ENCODE assay signal across 15 mouse cellular contexts in genomic region chr19:5492641-5493040, GRCm38 (mm10). TPM values are rescaled to one million over a fixed set of nuclear protein-coding genes. Genes with fewer than 3 reads are reported as not detected.
DNase-seq lines count a peak whose midpoint lies in the region; ATAC-seq lines count a peak whose summit lies in the region.
"Had no signal": no experiment of that assay in that cellular context is flagged by ENCODE, and none has a peak within 500 bp of the region (broad histone marks: within the 10 kb centered on the region; RNA-seq: fewer than 3 reads in every experiment).

No protein-coding gene starts in this region.

- H3K4me1 ChIP-seq in heart, embryonic 15.5 days (replicated peaks): peaks cover 29% of the 10 kb centered on the region
- H3K4me1 ChIP-seq in midbrain, embryonic 13.5 days (replicated peaks): peaks cover 41% of the 10 kb centered on the region
- peaks cover 25% of the 10 kb centered on the region for H3K4me1 ChIP-seq in midbrain, embryonic 11.5 days (ENCODE audit: control insufficient read depth, insufficient read depth, low read length)
- H3K4me1 ChIP-seq in hindbrain, embryonic 14.5 days (replicated peaks; ENCODE audit: control insufficient read depth, insufficient read depth, low read length): peaks cover 21% of the 10 kb centered on the region

- H3K27me3 ChIP-seq in heart, embryonic 15.5 days: no peaks in the 10 kb centered on the region
- H3K27me3 ChIP-seq in midbrain, embryonic 13.5 days: no peaks in the 10 kb centered on the region
- no peaks in the 10 kb centered on the region for H3K27me3 ChIP-seq in midbrain, embryonic 11.5 days (ENCODE audit: control insufficient read depth, insufficient read depth, low read length)
- H3K27me3 ChIP-seq in hindbrain, embryonic 14.5 days (ENCODE audit: control insufficient read depth, insufficient read depth, low read length): no peaks in the 10 kb centered on the region
- H3K27me3 ChIP-seq: forebrain, embryonic 12.5 days had no signal

- no peak overlapping the region for H3K4me2 ChIP-seq in heart, embryonic 15.5 days
- H3K4me2 ChIP-seq in midbrain, embryonic 13.5 days (replicated peaks): peak overlapping the region; percentile 92
- no peak overlapping the region for H3K4me2 ChIP-seq in midbrain, embryonic 11.5 days
- H3K4me2 ChIP-seq in hindbrain, embryonic 14.5 days (replicated peaks): peak overlapping the region; percentile 86; the same call in 1 of the 2 replicates

- H3K4me3 ChIP-seq in heart, embryonic 15.5 days: 0 out of 2 replicates have a peak overlapping the region, but pooled peaks have one; percentile 96
- no peak overlapping the region; the same call in 1 of the 2 replicates for H3K4me3 ChIP-seq in midbrain, embryonic 13.5 days (replicated peaks)
- no peak overlapping the region for H3K4me3 ChIP-seq in midbrain, embryonic 11.5 days (ENCODE audit: low read depth, low read length)
- no peak overlapping the region for H3K4me3 ChIP-seq in hindbrain, embryonic 14.5 days (replicated peaks; ENCODE audit: low read length)
- peak overlapping the region; percentile 63; the same call in 1 of the 2 replicates for H3K4me3 ChIP-seq in macrophage (ENCODE audit: inconsistent target)

- peaks cover 50% of the 10 kb centered on the region for H3K36me3 ChIP-seq in heart, embryonic 15.5 days
- H3K36me3 ChIP-seq in midbrain, embryonic 13.5 days: peaks cover 57% of the 10 kb centered on the region
- H3K36me3 ChIP-seq in midbrain, embryonic 11.5 days (ENCODE audit: control insufficient read depth, insufficient read depth, low read length): peaks cover 14% of the 10 kb centered on the region
- H3K36me3 ChIP-seq in hindbrain, embryonic 14.5 days (replicated peaks; ENCODE audit: control insufficient read depth, insufficient read depth): peaks cover 60% of the 10 kb centered on the region
- peaks cover 42% of the 10 kb centered on the region for H3K36me3 ChIP-seq in macrophage (ENCODE audit: inconsistent target)

- H3K79me2 ChIP-seq in macrophage (ENCODE audit: inconsistent target): peaks cover 46% of the 10 kb centered on the region

- no peak overlapping the region for H3K27ac ChIP-seq in heart, embryonic 15.5 days
- no peak overlapping the region for H3K27ac ChIP-seq in midbrain, embryonic 13.5 days
- no peak overlapping the region for H3K27ac ChIP-seq in midbrain, embryonic 11.5 days (ENCODE audit: low read depth, low read length)
- H3K27ac ChIP-seq in hindbrain, embryonic 14.5 days: no peak overlapping the region
- H3K27ac ChIP-seq in macrophage: no peak overlapping the region
- H3K27ac ChIP-seq: forebrain, embryonic 12.5 days had no signal

- H3K9ac ChIP-seq in heart, embryonic 15.5 days: 0 out of 2 replicates have a peak overlapping the region, but pooled peaks have one; percentile 9
- no peak overlapping the region for H3K9ac ChIP-seq in midbrain, embryonic 13.5 days (replicated peaks)
- H3K9ac ChIP-seq in midbrain, embryonic 11.5 days (ENCODE audit: low read length): no peak overlapping the region
- no peak overlapping the region for H3K9ac ChIP-seq in hindbrain, embryonic 14.5 days

- ATAC-seq in heart, embryonic 15.5 days (replicated peaks; ENCODE audit: insufficient number of reproducible peaks, insufficient read depth, low FRiP score, low read depth): no peak
- no peak for ATAC-seq in midbrain, embryonic 13.5 days
- ATAC-seq in midbrain, embryonic 11.5 days (ENCODE audit: low FRiP score): no peak
- ATAC-seq in hindbrain, embryonic 14.5 days (ENCODE audit: low FRiP score): no peak

- 76% methylated on average over 4 of the region's 4 CpGs for WGBS in heart, embryonic 15.5 days
- 89% methylated on average over 4 of the region's 4 CpGs for WGBS in midbrain, embryonic 13.5 days
- 92% methylated on average over 4 of the region's 4 CpGs for WGBS in midbrain, embryonic 11.5 days
- WGBS in hindbrain, embryonic 14.5 days: 92% methylated on average over 4 of the region's 4 CpGs
- WGBS in macrophage (ENCODE audit: missing documents): 80% methylated on average over 4 of the region's 4 CpGs

- DNase-seq in heart, adult 9 months (ENCODE audit: low spot score in 2 of 2): no peak
- DNase-seq in midbrain, embryonic 11.5 days (ENCODE audit: low spot score, missing footprints): no peak
- DNase-seq in hindbrain, embryonic 14.5 days (ENCODE audit: low spot score): no peak
- no peak for DNase-seq in right cerebral cortex, adult 2 months (ENCODE audit: low spot score in 2 of 2)
- no peak for DNase-seq in spleen, adult 18-20 months
- DNase-seq: adrenal gland, adult 8-10 months; cerebellum, postnatal 36 days; layer of hippocampus, postnatal 36 days; lung, embryonic 14.5 days had no signal

- H3K9me3 ChIP-seq in heart, embryonic 15.5 days (replicated peaks): no peaks in the 10 kb centered on the region
- H3K9me3 ChIP-seq in midbrain, embryonic 13.5 days: no peaks in the 10 kb centered on the region
- no peaks in the 10 kb centered on the region for H3K9me3 ChIP-seq in midbrain, embryonic 11.5 days (ENCODE audit: control insufficient read depth, low read length)
- H3K9me3 ChIP-seq in hindbrain, embryonic 14.5 days (ENCODE audit: control insufficient read depth, low read length): no peaks in the 10 kb centered on the region
- H3K9me3 ChIP-seq: forebrain, embryonic 12.5 days had no signal

RNA-seq across cellular contexts. Expression of gene Cfl1, which starts 2.4 kb away (rescaled TPM):
- 1,578 and 1,766 TPM in 2 replicates for polyA plus RNA-seq in heart, embryonic 15.5 days (2015; fragmentation: Nextera tagmentation; extraction: Ambion mirVana)
- 3,599 and 3,660 TPM in 2 replicates for polyA plus RNA-seq in midbrain, embryonic 13.5 days (2015; fragmentation: Nextera tagmentation; extraction: Ambion mirVana)
- polyA plus RNA-seq in midbrain, embryonic 11.5 days (2014; fragmentation: Nextera tagmentation; extraction: Ambion mirVana): 3,750 and 3,786 TPM in 2 replicates
- polyA plus RNA-seq in hindbrain, embryonic 14.5 days (2014; fragmentation: Nextera tagmentation; extraction: Ambion mirVana): 3,620 and 3,763 TPM in 2 replicates
- 100 to 1,000 TPM in 21 of 26 experiments, 10 to 100 TPM in 5; 55.6 to 218 (median 136) TPM for total RNA-seq in macrophage (2018; cell fraction: chromatin; rRNA removed)
- total RNA-seq in macrophage (2018; cell fraction: cytosol; rRNA removed): 1,000 to 10,000 TPM in 25 of 26 experiments, 100 to 1,000 TPM in 1; 995 to 1,511 (median 1,244) TPM
- total RNA-seq in macrophage (2018; cell fraction: nucleus; rRNA removed): 100 to 1,000 TPM; 189 to 912 (median 421) TPM
- polyA plus RNA-seq in macrophage (2018): 1,230 to 2,008 TPM (median 1,377 TPM) in 3 replicates

RNA-seq across cellular contexts. Expression of gene Mus81, which starts 4.4 kb away (rescaled TPM):
- 33.8 and 48.7 TPM in 2 replicates for polyA plus RNA-seq in heart, embryonic 15.5 days (2015; fragmentation: Nextera tagmentation; extraction: Ambion mirVana)
- polyA plus RNA-seq in midbrain, embryonic 13.5 days (2015; fragmentation: Nextera tagmentation; extraction: Ambion mirVana): 52.1 and 53.2 TPM in 2 replicates
- 38.4 TPM in 2 replicates for polyA plus RNA-seq in midbrain, embryonic 11.5 days (2014; fragmentation: Nextera tagmentation; extraction: Ambion mirVana)
- polyA plus RNA-seq in hindbrain, embryonic 14.5 days (2014; fragmentation: Nextera tagmentation; extraction: Ambion mirVana): 40.0 and 41.7 TPM in 2 replicates
- 10 to 100 TPM; 17.7 to 94.8 (median 56.1) TPM for total RNA-seq in macrophage (2018; cell fraction: chromatin; rRNA removed)
- 10 to 100 TPM in 24 of 26 experiments, 1 to 10 TPM in 2; 8.7 to 18.6 (median 13.4) TPM for total RNA-seq in macrophage (2018; cell fraction: cytosol; rRNA removed)
- total RNA-seq in macrophage (2018; cell fraction: nucleus; rRNA removed): 10 to 100 TPM; 13.3 to 62.8 (median 24.0) TPM
- 6.4 to 14.5 TPM (median 10.8 TPM) in 3 replicates for polyA plus RNA-seq in macrophage (2018)

RNA-seq across cellular contexts. Expression of gene 1700020D05Rik, which starts 10.9 kb away (rescaled TPM):
- polyA plus RNA-seq in heart, embryonic 15.5 days (2015; fragmentation: Nextera tagmentation; extraction: Ambion mirVana): 0.14 and 0.16 TPM in 2 replicates
- polyA plus RNA-seq in midbrain, embryonic 13.5 days (2015; fragmentation: Nextera tagmentation; extraction: Ambion mirVana): 0.26 and 0.27 TPM in 2 replicates
- not detected in 2 replicates for polyA plus RNA-seq in midbrain, embryonic 11.5 days (2014; fragmentation: Nextera tagmentation; extraction: Ambion mirVana)
- polyA plus RNA-seq in hindbrain, embryonic 14.5 days (2014; fragmentation: Nextera tagmentation; extraction: Ambion mirVana): 0.21 and 0.58 TPM in 2 replicates
- 100 to 1,000 TPM in 1 of 26 experiments, 10 to 100 TPM in 24, 1 to 10 TPM in 1; 9.2 to 100 (median 36.1) TPM for total RNA-seq in macrophage (2018; cell fraction: chromatin; rRNA removed)
- 1 to 10 TPM in 6 of 26 experiments, under 1 TPM in 12, not detected in 8; 0.12 to 2.5 (median 0.34) TPM for total RNA-seq in macrophage (2018; cell fraction: cytosol; rRNA removed)
- 10 to 100 TPM in 17 of 26 experiments, 1 to 10 TPM in 9; 2.6 to 50.5 (median 16.1) TPM for total RNA-seq in macrophage (2018; cell fraction: nucleus; rRNA removed)
- polyA plus RNA-seq in macrophage (2018): 0.34 to 1.6 TPM (median 0.91 TPM) in 3 replicates
- polyA plus RNA-seq: embryonic facial prominence, embryonic 14.5 days; intestine, embryonic 14.5 days had no signal

RNA-seq across cellular contexts. Expression of gene Snx32, which starts 17.7 kb away (rescaled TPM):
- 15.8 and 17.6 TPM in 2 replicates for polyA plus RNA-seq in heart, embryonic 15.5 days (2015; fragmentation: Nextera tagmentation; extraction: Ambion mirVana)
- polyA plus RNA-seq in midbrain, embryonic 13.5 days (2015; fragmentation: Nextera tagmentation; extraction: Ambion mirVana): 70.4 and 73.6 TPM in 2 replicates
- 17.9 and 20.3 TPM in 2 replicates for polyA plus RNA-seq in midbrain, embryonic 11.5 days (2014; fragmentation: Nextera tagmentation; extraction: Ambion mirVana)
- 87.1 and 96.5 TPM in 2 replicates for polyA plus RNA-seq in hindbrain, embryonic 14.5 days (2014; fragmentation: Nextera tagmentation; extraction: Ambion mirVana)
- total RNA-seq in macrophage (2018; cell fraction: chromatin; rRNA removed): 100 to 1,000 TPM in 8 of 26 experiments, 10 to 100 TPM in 18; 18.5 to 166 (median 63.3) TPM
- 10 to 100 TPM in 10 of 26 experiments, 1 to 10 TPM in 16; 5.7 to 16.1 (median 8.7) TPM for total RNA-seq in macrophage (2018; cell fraction: cytosol; rRNA removed)
- 10 to 100 TPM in 25 of 26 experiments, 1 to 10 TPM in 1; 7.9 to 89.9 (median 30.9) TPM for total RNA-seq in macrophage (2018; cell fraction: nucleus; rRNA removed)
- polyA plus RNA-seq in macrophage (2018): 5.5 to 23.0 TPM (median 11.7 TPM) in 3 replicates

RNA-seq across cellular contexts. Expression of gene Efemp2, which starts 18.9 kb away (rescaled TPM):
- 65.6 and 95.4 TPM in 2 replicates for polyA plus RNA-seq in heart, embryonic 15.5 days (2015; fragmentation: Nextera tagmentation; extraction: Ambion mirVana)
- polyA plus RNA-seq in midbrain, embryonic 13.5 days (2015; fragmentation: Nextera tagmentation; extraction: Ambion mirVana): 31.8 and 33.4 TPM in 2 replicates
- polyA plus RNA-seq in midbrain, embryonic 11.5 days (2014; fragmentation: Nextera tagmentation; extraction: Ambion mirVana): 52.7 and 54.7 TPM in 2 replicates
- polyA plus RNA-seq in hindbrain, embryonic 14.5 days (2014; fragmentation: Nextera tagmentation; extraction: Ambion mirVana): 37.8 and 41.1 TPM in 2 replicates
- 10 to 100 TPM in 3 of 26 experiments, 1 to 10 TPM in 23; 1.6 to 30.1 (median 4.6) TPM for total RNA-seq in macrophage (2018; cell fraction: chromatin; rRNA removed)
- 1 to 10 TPM; 2.3 to 7.6 (median 4.4) TPM for total RNA-seq in macrophage (2018; cell fraction: cytosol; rRNA removed)
- total RNA-seq in macrophage (2018; cell fraction: nucleus; rRNA removed): 10 to 100 TPM in 1 of 26 experiments, 1 to 10 TPM in 25; 2.4 to 10.3 (median 4.8) TPM
- 4.6 to 7.5 TPM (median 6.8 TPM) in 3 replicates for polyA plus RNA-seq in macrophage (2018)

Comparison
In these comparisons a context has a peak if more than half of its experiments do, and no peak if none do; other contexts are left out.
1. H3K4me2 ChIP-seq: peak in midbrain, embryonic 13.5 days (single experiment) and hindbrain, embryonic 14.5 days (single experiment); none in heart, embryonic 15.5 days (single experiment) and midbrain, embryonic 11.5 days (single experiment).
2. H3K4me3 ChIP-seq: peak in heart, embryonic 15.5 days (single experiment) and macrophage (single experiment); none in midbrain, embryonic 13.5 days (single experiment), midbrain, embryonic 11.5 days (single experiment) and hindbrain, embryonic 14.5 days (single experiment).